Mouse (Mus musculus) olfactory bulb, adult 2 months (tissue): ENCODE results near the gene Irf1. TPM values are rescaled to one million over a fixed set of nuclear protein-coding genes. Genes with fewer than 3 reads are reported as not detected.

Experiments
- H3K27ac ChIP-seq: fragments of 200-500 bp; 2 replicates; pipeline ENCODE4 v1.5.1; 2012; ENCODE audit warnings: low read depth, low read length; ENCODE audit not compliant: insufficient read depth
- H3K4me1 ChIP-seq: fragments of 200-500 bp; 2 replicates; pipeline ENCODE4 v1.6.1; 2012; ENCODE audit warnings: low read length; ENCODE audit not compliant: control insufficient read depth, insufficient read depth
- H3K4me3 ChIP-seq: fragments of 200-500 bp; 2 replicates; pipeline ENCODE4 v1.5.1; 2012; ENCODE audit warnings: mild to moderate bottlenecking, low read depth, low read length, moderate library complexity; ENCODE audit not compliant: insufficient read depth
- CTCF ChIP-seq: fragments of 200-500 bp; IDR thresholded peaks from 2 replicates; pipeline ENCODE4 v1.5.1; 2012; ENCODE audit warnings: low read depth, mild to moderate bottlenecking, low read length, moderate library complexity; ENCODE audit not compliant: insufficient read depth
- POLR2A ChIP-seq: fragments of 200-500 bp; IDR thresholded peaks from 2 replicates; pipeline ENCODE4 v1.6.1; 2012; ENCODE audit warnings: mild to moderate bottlenecking, low read depth, low read length, moderate library complexity; ENCODE audit not compliant: insufficient read depth
- WGBS: fragments of 180-500 bp; shearing (Covaris S2); methylation state at CpG from one replicate; pipeline ENCODE4 v1.1.7; 2018; 5-methylcytosine and 5-hydroxymethylcytosine counted together
- polyA plus RNA-seq: library from polyadenylated mRNA; stranded (reverse); fragments of >200 nt; gene quantifications from 2 replicates; pipeline ENCODE4 v1.2.4, GENCODE M21; 2012; ENCODE audit warnings: low replicate concordance; ENCODE audit not compliant: missing spikeins, insufficient read depth, insufficient read length

Irf1 gene
- polyA plus RNA-seq, 1 experiment = not detected

- no peaks in the 10 kb centered on the region for H3K4me1 ChIP-seq
- WGBS = 86% methylated on average over 13 of the region's 13 CpGs
- TF ChIP-seq CTCF (no peak), POLR2A (no peak)
Observed at GRCm38 (mm10) chr11:53786058-53787031, 16.5 kb downstream of the Irf1 start.

DNA sequence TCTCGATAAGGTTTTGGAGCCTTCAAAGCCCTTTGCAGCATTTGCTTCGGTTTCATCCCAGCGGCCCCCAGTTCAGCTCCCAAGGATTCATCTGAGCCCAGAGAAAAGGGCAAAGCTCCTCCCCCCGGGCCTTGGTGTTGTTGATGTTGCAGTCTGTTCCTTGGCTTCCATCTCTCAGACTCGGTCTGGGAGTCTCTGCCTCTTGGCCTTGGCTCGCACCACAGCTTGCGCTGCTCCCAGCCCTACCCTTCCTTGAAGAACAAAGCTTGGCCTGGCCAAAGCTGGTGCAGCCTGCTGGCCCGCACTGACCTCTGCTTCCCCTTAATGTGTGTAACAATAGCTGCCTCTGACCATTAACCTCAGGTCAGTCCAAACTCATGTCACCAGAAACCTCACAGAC lies 18.4 kb downstream of the Irf1 start:
- no peak overlapping the region for H3K4me3 ChIP-seq
- no peaks in the 10 kb centered on the region for H3K4me1 ChIP-seq
- no peak for TF ChIP-seq CTCF
- no peak for TF ChIP-seq POLR2A
- no peak overlapping the region for H3K27ac ChIP-seq
- WGBS = 89% methylated on average over 8 of the region's 8 CpGs

More at GRCm38 (mm10) chr11:53786058-53787031, 16.5 kb downstream of the Irf1 start:
- no peak overlapping the region for H3K4me3 ChIP-seq
- no peak overlapping the region for H3K27ac ChIP-seq

GRCm38 (mm10) chr11:53789277-53789676 lies 19.5 kb downstream of the Irf1 start:
- WGBS = 67% methylated on average over 3 of the region's 3 CpGs
- H3K27ac ChIP-seq = no peak overlapping the region
- TF ChIP-seq CTCF = no peak
- no peak for TF ChIP-seq POLR2A
- H3K4me3 ChIP-seq = no peak overlapping the region
- no peaks in the 10 kb centered on the region for H3K4me1 ChIP-seq

DNA sequence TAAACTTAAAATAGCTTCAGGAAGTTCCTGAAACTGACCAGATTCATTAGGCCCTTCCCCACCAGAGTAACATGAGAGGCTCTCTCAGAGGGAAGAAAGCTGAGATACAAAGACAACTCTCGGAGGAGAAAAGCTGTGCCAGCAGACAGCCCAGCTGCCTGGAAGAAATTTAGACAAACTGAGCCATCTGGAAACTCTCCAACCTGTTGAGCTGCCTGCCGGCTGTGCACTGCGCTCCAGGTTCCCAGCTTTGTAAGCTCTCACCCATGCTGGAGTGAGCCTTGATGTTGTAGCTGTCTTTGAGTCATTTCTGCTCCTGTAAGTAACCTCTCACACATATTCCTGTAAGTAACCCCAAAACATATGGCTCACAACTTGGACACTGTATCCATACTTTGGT lies 23.2 kb downstream of the Irf1 start:
- no peak overlapping the region for H3K27ac ChIP-seq
- 40% methylated on average over 3 of the region's 3 CpGs for WGBS
- H3K4me1 ChIP-seq = peaks cover 11% of the 10 kb centered on the region
- no peak for TF ChIP-seq POLR2A
- TF ChIP-seq CTCF = no peak
- H3K4me3 ChIP-seq = no peak overlapping the region

DNA sequence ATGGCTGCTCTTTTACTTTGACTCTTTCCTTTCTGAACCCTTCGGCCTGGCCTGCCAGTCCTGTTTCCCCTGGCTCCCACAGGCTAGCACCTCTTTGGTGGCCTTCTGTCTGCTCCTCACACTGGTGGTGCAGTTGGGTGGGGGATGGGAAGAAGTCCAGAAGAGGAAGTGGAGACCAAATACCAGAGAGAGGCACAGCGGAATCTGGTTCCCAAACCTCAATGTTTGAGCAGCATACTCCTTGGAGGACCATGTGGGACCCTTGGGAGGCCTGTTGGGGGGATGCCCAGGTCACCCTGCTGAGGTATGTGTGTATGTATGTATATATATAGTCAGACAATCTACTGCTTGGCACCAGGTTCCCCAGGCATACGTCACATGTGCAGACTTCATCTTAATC lies 24.2 kb downstream of the Irf1 start:
- no peak overlapping the region for H3K27ac ChIP-seq
- WGBS = 99% methylated on average over 3 of the region's 3 CpGs
- H3K4me1 ChIP-seq = peaks cover 11% of the 10 kb centered on the region
- no peak overlapping the region for H3K4me3 ChIP-seq
- TF ChIP-seq POLR2A = no peak
- TF ChIP-seq CTCF = no peak

DNA sequence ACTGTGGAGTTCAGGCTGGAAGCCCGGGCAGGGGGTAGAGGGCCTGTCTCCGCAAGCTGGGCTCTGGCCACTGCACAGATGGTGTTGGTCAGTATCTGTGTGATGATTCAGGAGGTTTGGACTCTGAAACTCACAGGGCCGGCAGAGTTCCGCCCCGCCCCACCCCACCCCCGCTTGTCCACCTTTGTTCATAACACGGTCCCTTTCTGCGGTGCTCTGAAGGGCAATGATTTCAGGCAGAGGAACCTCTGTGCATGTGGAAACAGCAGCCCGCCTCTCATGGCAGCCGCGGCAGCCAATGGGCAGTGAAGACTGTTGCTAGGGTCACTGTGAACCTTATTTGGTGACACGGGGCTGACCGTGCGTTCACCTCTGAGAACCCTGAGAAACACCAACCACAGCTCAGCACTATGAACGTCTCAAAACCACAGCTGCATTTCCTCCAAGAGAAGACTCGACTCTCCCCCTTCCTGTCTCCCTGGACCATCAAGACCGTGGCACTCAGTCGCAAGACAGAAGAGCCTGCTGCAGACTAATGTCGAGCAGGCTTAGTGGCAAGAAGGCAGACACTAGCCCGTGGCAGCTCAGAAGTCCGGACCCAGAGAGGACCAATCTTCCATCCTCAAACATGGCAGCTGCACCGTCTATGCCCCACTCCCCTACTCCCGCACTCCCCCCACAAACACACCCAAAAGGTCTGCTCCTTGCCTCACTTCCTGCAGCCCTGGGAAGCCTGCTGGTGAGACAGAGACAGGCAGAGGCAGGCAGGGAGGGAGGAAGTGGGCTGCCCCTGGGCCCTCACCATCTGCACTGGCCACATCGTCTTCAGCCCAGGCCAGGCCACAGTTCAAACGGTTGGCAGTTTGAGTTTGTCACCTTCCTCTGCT lies 25.1 kb downstream of the Irf1 start:
- 77% methylated on average over 25 of the region's 25 CpGs for WGBS
- TF ChIP-seq CTCF = no peak
- H3K4me3 ChIP-seq = no peak overlapping the region
- peaks cover 11% of the 10 kb centered on the region for H3K4me1 ChIP-seq
- no peak overlapping the region for H3K27ac ChIP-seq

DNA sequence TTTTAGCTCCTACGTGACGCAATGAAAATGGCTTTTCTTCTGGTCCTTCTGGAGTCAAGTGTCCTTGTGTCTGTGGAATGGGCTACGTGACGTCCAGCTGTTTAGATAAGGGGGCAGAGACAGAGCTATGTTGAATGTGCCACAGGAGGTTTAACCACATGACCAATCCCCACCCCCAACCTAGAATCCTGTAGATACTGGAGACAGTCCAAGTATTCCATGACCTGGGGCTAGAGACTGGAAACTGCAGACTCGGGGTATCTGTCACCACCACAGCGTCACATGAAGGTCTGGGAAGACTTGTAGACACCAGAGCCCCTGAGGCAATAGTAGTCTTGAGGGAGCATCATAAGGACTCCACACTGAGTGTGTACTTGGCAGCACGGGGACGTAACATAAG lies 26.0 kb downstream of the Irf1 start:
- H3K4me3 ChIP-seq = no peak overlapping the region
- peaks cover 11% of the 10 kb centered on the region for H3K4me1 ChIP-seq
- TF ChIP-seq CTCF (no peak), POLR2A (no peak)
- 86% methylated on average over 8 of the region's 8 CpGs for WGBS
- no peak overlapping the region for H3K27ac ChIP-seq

GRCm38 (mm10) chr11:53796409-53797151 lies 26.8 kb downstream of the Irf1 start:
- 44% methylated on average over 12 of the region's 12 CpGs for WGBS
- Histone ChIP-seq H3K4me1 (peaks cover 11% of the 10 kb centered on the region), H3K4me3 (no peak overlapping the region), H3K27ac (no peak overlapping the region)
- no peak for TF ChIP-seq CTCF
- TF ChIP-seq POLR2A = no peak
